Mouse (Mus musculus) ES-Bruce4 (cell line): ENCODE results near the gene Glyr1. TPM values are rescaled to one million over a fixed set of nuclear protein-coding genes. Genes with fewer than 3 reads are reported as not detected.
A peak's percentile ranks its signal among the peaks of the same experiment; 100 is the strongest.

Experiments
- H3K27ac ChIP-seq: 2 replicates; pipeline ENCODE4 v1.5.1; 2012; ENCODE audit warnings: low read length, inconsistent platforms; ENCODE audit not compliant: insufficient read depth
- H3K27me3 ChIP-seq: 2 replicates; pipeline ENCODE4 v1.6.1; 2012; ENCODE audit warnings: mild to moderate bottlenecking, low read length, inconsistent platforms; ENCODE audit not compliant: control insufficient read depth, poor library complexity, insufficient read depth, severe bottlenecking
- H3K36me3 ChIP-seq: 2 replicates; pipeline ENCODE4 v1.6.1; 2012; ENCODE audit warnings: inconsistent platforms, mild to moderate bottlenecking, low read length, moderate library complexity; ENCODE audit not compliant: control insufficient read depth, poor library complexity, insufficient read depth, severe bottlenecking
- H3K4me1 ChIP-seq: one replicate; pipeline ENCODE4 v1.8.1; 2011; ENCODE audit warnings: low read length; ENCODE audit not compliant: control insufficient read depth, insufficient read depth
- H3K4me3 ChIP-seq: 2 replicates; pipeline ENCODE4 v1.5.1; 2011; ENCODE audit warnings: low read depth, mild to moderate bottlenecking, low read length
- H3K9ac ChIP-seq: 2 replicates; pipeline ENCODE4 v1.6.1; 2012; ENCODE audit warnings: low read depth, mild to moderate bottlenecking, inconsistent platforms; ENCODE audit not compliant: poor library complexity, severe bottlenecking
- H3K9me3 ChIP-seq: replicated peaks from 2 replicates; pipeline ENCODE4 v1.6.1; 2012; ENCODE audit warnings: mild to moderate bottlenecking, low read length, inconsistent platforms; ENCODE audit not compliant: control insufficient read depth, poor library complexity, insufficient read depth, severe bottlenecking
- CTCF ChIP-seq: IDR thresholded peaks from one replicate; pipeline ENCODE4 v1.8.1; 2011; ENCODE audit warnings: low read depth, low read length
- EP300 ChIP-seq: IDR thresholded peaks from 2 replicates; pipeline ENCODE4 v1.6.1; 2011; ENCODE audit warnings: low read depth, low read length; ENCODE audit not compliant: insufficient read depth
- POLR2A ChIP-seq: IDR thresholded peaks from one replicate; pipeline ENCODE4 v1.8.1; 2011; ENCODE audit warnings: low read length; ENCODE audit not compliant: insufficient read depth
- polyA plus RNA-seq: library from polyadenylated mRNA; stranded (reverse); fragments of >200 nt; gene quantifications from 2 replicates; pipeline ENCODE4 v1.2.4, GENCODE M21; 2011; ENCODE audit warnings: low read depth; ENCODE audit not compliant: missing spikeins, insufficient read depth, insufficient read length

Glyr1 gene
- polyA plus RNA-seq, 1 experiment, result 92.5 TPM

GRCm38 (mm10) chr16:5049182-5049773, 385 bp downstream of the Glyr1 start:
- Histone ChIP-seq H3K36me3 (peaks cover 22% of the 10 kb centered on the region), H3K4me3 (peak overlapping the region; percentile 86), H3K27ac (no peak overlapping the region), H3K27me3 (no peaks in the 10 kb centered on the region), H3K9me3 (no peaks in the 10 kb centered on the region), H3K9ac (peak overlapping the region; percentile 88), H3K4me1 (no peaks in the 10 kb centered on the region)
- TF ChIP-seq EP300 (no peak), CTCF (no peak)

- no peak overlapping the region for H3K27ac ChIP-seq
- no peaks in the 10 kb centered on the region for H3K27me3 ChIP-seq
- no peak overlapping the region for H3K4me3 ChIP-seq
- TF ChIP-seq POLR2A, result no peak
- TF ChIP-seq EP300, result no peak
- TF ChIP-seq CTCF, result no peak
- H3K36me3 ChIP-seq, result peaks cover 53% of the 10 kb centered on the region
- no peak overlapping the region for H3K9ac ChIP-seq
- no peaks in the 10 kb centered on the region for H3K4me1 ChIP-seq
- H3K9me3 ChIP-seq, result no peaks in the 10 kb centered on the region
Observed at GRCm38 (mm10) chr16:5045322-5045721, 4.3 kb downstream of the Glyr1 start.

GRCm38 (mm10) chr16:5036649-5037234, 12.9 kb downstream of the Glyr1 start:
- no peak overlapping the region for H3K9ac ChIP-seq
- H3K27ac ChIP-seq, result no peak overlapping the region
- peaks cover 74% of the 10 kb centered on the region for H3K36me3 ChIP-seq
- no peak overlapping the region for H3K4me3 ChIP-seq
- H3K9me3 ChIP-seq, result no peaks in the 10 kb centered on the region
- H3K27me3 ChIP-seq, result no peaks in the 10 kb centered on the region
- TF ChIP-seq CTCF, result no peak
- no peak for TF ChIP-seq EP300
- TF ChIP-seq POLR2A, result no peak
- H3K4me1 ChIP-seq, result no peaks in the 10 kb centered on the region

- H3K4me1 ChIP-seq, result no peaks in the 10 kb centered on the region
- peaks cover 77% of the 10 kb centered on the region for H3K36me3 ChIP-seq
- no peak overlapping the region for H3K4me3 ChIP-seq
- H3K27me3 ChIP-seq, result no peaks in the 10 kb centered on the region
- H3K9ac ChIP-seq, result no peak overlapping the region
- TF ChIP-seq CTCF (no peak), POLR2A (no peak), EP300 (no peak)
- no peak overlapping the region for H3K27ac ChIP-seq
- no peaks in the 10 kb centered on the region for H3K9me3 ChIP-seq
Observed at GRCm38 (mm10) chr16:5035591-5035990, 14.1 kb downstream of the Glyr1 start.

- TF ChIP-seq CTCF (no peak), EP300 (no peak), POLR2A (no peak)
- no peaks in the 10 kb centered on the region for H3K4me1 ChIP-seq
- no peaks in the 10 kb centered on the region for H3K27me3 ChIP-seq
- H3K27ac ChIP-seq, result no peak overlapping the region
- H3K4me3 ChIP-seq, result no peak overlapping the region
- H3K9ac ChIP-seq, result no peak overlapping the region
- H3K9me3 ChIP-seq, result no peaks in the 10 kb centered on the region
- H3K36me3 ChIP-seq, result peaks cover 76% of the 10 kb centered on the region
Observed at GRCm38 (mm10) chr16:5029847-5030246, 19.8 kb downstream of the Glyr1 start.

- peaks cover 71% of the 10 kb centered on the region for H3K36me3 ChIP-seq
- TF ChIP-seq CTCF (no peak), POLR2A (no peak), EP300 (no peak)
- H3K9ac ChIP-seq, result no peak overlapping the region
- H3K27me3 ChIP-seq, result no peaks in the 10 kb centered on the region
- H3K27ac ChIP-seq, result no peak overlapping the region
- no peaks in the 10 kb centered on the region for H3K9me3 ChIP-seq
- no peaks in the 10 kb centered on the region for H3K4me1 ChIP-seq
- H3K4me3 ChIP-seq, result no peak overlapping the region
Observed at GRCm38 (mm10) chr16:5024021-5024420, 25.6 kb downstream of the Glyr1 start.
